Mouse (Mus musculus) kidney, embryonic 15.5 days (tissue): Measurements from ENCODE around the gene Srgap2. TPM values are rescaled to one million over a fixed set of nuclear protein-coding genes. Genes with fewer than 3 reads are reported as not detected.

ENCODE experiments used
- ATAC-seq: fragments of 200-750 bp; cut with Nextera tagmentation; replicated peaks from 2 replicates; pipeline ENCODE4 v1.8.0; 2017; ENCODE audit warnings: moderate TSS enrichment; ENCODE audit not compliant: low FRiP score
- H3K27ac ChIP-seq: fragments of 300-500 bp; sonication (generic); 2 replicates; pipeline ENCODE4 v1.5.1; 2015; ENCODE audit warnings: mild to moderate bottlenecking, inconsistent platforms
- H3K27me3 ChIP-seq: fragments of 300-500 bp; sonication (generic); 2 replicates; pipeline ENCODE4 v1.6.1; 2015; ENCODE audit warnings: inconsistent platforms
- H3K36me3 ChIP-seq: fragments of 300-500 bp; sonication (generic); 2 replicates; pipeline ENCODE4 v1.6.1; 2015; ENCODE audit warnings: inconsistent platforms
- H3K4me1 ChIP-seq: fragments of 300-500 bp; sonication (generic); 2 replicates; pipeline ENCODE4 v1.6.1; 2015; ENCODE audit warnings: inconsistent platforms
- H3K4me2 ChIP-seq: fragments of 300-500 bp; sonication (generic); 2 replicates; pipeline ENCODE4 v1.6.1; 2015; ENCODE audit warnings: moderate library complexity, mild to moderate bottlenecking, inconsistent platforms
- H3K4me3 ChIP-seq: fragments of 300-500 bp; sonication (generic); replicated peaks from 2 replicates; pipeline ENCODE4 v1.5.1; 2015; ENCODE audit warnings: mild to moderate bottlenecking, inconsistent platforms
- H3K9ac ChIP-seq: fragments of 300-500 bp; sonication (generic); 2 replicates; pipeline ENCODE4 v1.6.1; 2015; ENCODE audit warnings: mild to moderate bottlenecking, inconsistent platforms
- H3K9me3 ChIP-seq: fragments of 300-500 bp; sonication (generic); replicated peaks from 2 replicates; pipeline ENCODE4 v1.6.1; 2016; ENCODE audit warnings: inconsistent platforms
- WGBS: fragments of 180-500 bp; shearing (Covaris S2); methylation state at CpG from one replicate; pipeline ENCODE4 v1.1.7; 2015; ENCODE audit warnings: mixed read lengths; 5-methylcytosine and 5-hydroxymethylcytosine counted together
- polyA plus RNA-seq: library from polyadenylated mRNA; unstranded; fragments of >200 nt; fragmentation: Nextera tagmentation; extraction: Ambion mirVana; gene quantifications from 2 replicates; pipeline ENCODE4 v1.2.1, GENCODE M21; 2015

The Srgap2 gene
- polyA plus RNA-seq, 1 experiment from 2014 or later, result 14.4 TPM

GRCm38 (mm10) chr1:131546798-131547690 lies 19.9 kb upstream of the Srgap2 start:
- Histone ChIP-seq H3K9me3 (no peaks in the 10 kb centered on the region), H3K9ac (no peak overlapping the region), H3K27ac (no peak overlapping the region), H3K36me3 (no peaks in the 10 kb centered on the region), H3K4me3 (no peak overlapping the region), H3K4me2 (no peak overlapping the region), H3K27me3 (no peaks in the 10 kb centered on the region), H3K4me1 (peaks cover 8% of the 10 kb centered on the region; the same call in 1 of the 2 replicates)
- 79% methylated on average over 13 of the region's 13 CpGs for WGBS
- ATAC-seq, result no peak

- no peak for ATAC-seq
- H3K4me1 ChIP-seq, result peaks cover 7% of the 10 kb centered on the region; the same call in 1 of the 2 replicates
- H3K9me3 ChIP-seq, result no peaks in the 10 kb centered on the region
- no peaks in the 10 kb centered on the region for H3K27me3 ChIP-seq
- no peak overlapping the region for H3K27ac ChIP-seq
- WGBS, result 63% methylated on average over 7 of the region's 7 CpGs
- H3K9ac ChIP-seq, result no peak overlapping the region
- no peaks in the 10 kb centered on the region for H3K36me3 ChIP-seq
- no peak overlapping the region for H3K4me3 ChIP-seq
- H3K4me2 ChIP-seq, result no peak overlapping the region
Observed at GRCm38 (mm10) chr1:131543886-131544565, 16.9 kb upstream of the Srgap2 start.

- H3K9ac ChIP-seq, result no peak overlapping the region
- no peak overlapping the region for H3K4me2 ChIP-seq
- 88% methylated on average over 5 of the region's 5 CpGs for WGBS
- ATAC-seq, result no peak
- H3K27ac ChIP-seq, result no peak overlapping the region
- H3K4me1 ChIP-seq, result no peaks in the 10 kb centered on the region
- no peaks in the 10 kb centered on the region for H3K27me3 ChIP-seq
- no peaks in the 10 kb centered on the region for H3K9me3 ChIP-seq
- H3K36me3 ChIP-seq, result no peaks in the 10 kb centered on the region
- H3K4me3 ChIP-seq, result no peak overlapping the region
Observed at GRCm38 (mm10) chr1:131541903-131542302, 14.8 kb upstream of the Srgap2 start.

- ATAC-seq, result no peak
- no peaks in the 10 kb centered on the region for H3K4me1 ChIP-seq
- H3K4me3 ChIP-seq, result no peak overlapping the region
- H3K4me2 ChIP-seq, result no peak overlapping the region
- no peak overlapping the region for H3K9ac ChIP-seq
- no peaks in the 10 kb centered on the region for H3K27me3 ChIP-seq
- no peak overlapping the region for H3K27ac ChIP-seq
- H3K9me3 ChIP-seq, result no peaks in the 10 kb centered on the region
- H3K36me3 ChIP-seq, result peaks cover 4% of the 10 kb centered on the region; the same call in 1 of the 2 replicates
- 46% methylated on average over 3 of the region's 3 CpGs for WGBS
Observed at GRCm38 (mm10) chr1:131541431-131541830, 14.3 kb upstream of the Srgap2 start.

DNA sequence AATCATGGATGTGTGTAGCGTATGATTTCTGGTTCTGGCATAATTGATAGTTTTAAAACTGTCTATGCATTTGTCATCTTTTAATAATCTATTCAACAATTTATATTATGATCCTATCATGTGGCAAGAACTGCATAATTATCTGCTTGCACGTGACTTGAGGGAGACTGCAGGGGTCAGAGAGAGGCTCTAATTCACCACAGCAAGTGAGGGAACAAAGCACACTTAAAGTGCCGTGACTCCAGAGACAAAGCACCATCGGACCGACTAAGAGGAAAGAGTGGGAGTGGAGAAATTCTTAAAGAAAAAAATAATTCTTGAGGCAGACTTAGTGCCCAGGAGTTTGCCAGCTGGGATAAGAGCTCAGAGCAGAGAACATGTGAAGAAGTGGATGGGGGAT lies 13.6 kb upstream of the Srgap2 start:
- Histone ChIP-seq H3K27me3 (no peaks in the 10 kb centered on the region), H3K9ac (no peak overlapping the region), H3K4me1 (no peaks in the 10 kb centered on the region), H3K9me3 (no peaks in the 10 kb centered on the region), H3K4me2 (no peak overlapping the region), H3K4me3 (no peak overlapping the region), H3K36me3 (peaks cover 4% of the 10 kb centered on the region; the same call in 1 of the 2 replicates), H3K27ac (no peak overlapping the region)
- 61% methylated on average over 5 of the region's 5 CpGs for WGBS
- no peak for ATAC-seq

- Histone ChIP-seq H3K9me3 (no peaks in the 10 kb centered on the region), H3K27me3 (no peaks in the 10 kb centered on the region), H3K36me3 (peaks cover 4% of the 10 kb centered on the region; the same call in 1 of the 2 replicates), H3K9ac (no peak overlapping the region), H3K27ac (no peak overlapping the region), H3K4me1 (no peaks in the 10 kb centered on the region), H3K4me2 (no peak overlapping the region), H3K4me3 (no peak overlapping the region)
- no peak for ATAC-seq
- 93% methylated on average over 4 of the region's 4 CpGs for WGBS
Observed at GRCm38 (mm10) chr1:131539771-131540170, 12.6 kb upstream of the Srgap2 start.

DNA sequence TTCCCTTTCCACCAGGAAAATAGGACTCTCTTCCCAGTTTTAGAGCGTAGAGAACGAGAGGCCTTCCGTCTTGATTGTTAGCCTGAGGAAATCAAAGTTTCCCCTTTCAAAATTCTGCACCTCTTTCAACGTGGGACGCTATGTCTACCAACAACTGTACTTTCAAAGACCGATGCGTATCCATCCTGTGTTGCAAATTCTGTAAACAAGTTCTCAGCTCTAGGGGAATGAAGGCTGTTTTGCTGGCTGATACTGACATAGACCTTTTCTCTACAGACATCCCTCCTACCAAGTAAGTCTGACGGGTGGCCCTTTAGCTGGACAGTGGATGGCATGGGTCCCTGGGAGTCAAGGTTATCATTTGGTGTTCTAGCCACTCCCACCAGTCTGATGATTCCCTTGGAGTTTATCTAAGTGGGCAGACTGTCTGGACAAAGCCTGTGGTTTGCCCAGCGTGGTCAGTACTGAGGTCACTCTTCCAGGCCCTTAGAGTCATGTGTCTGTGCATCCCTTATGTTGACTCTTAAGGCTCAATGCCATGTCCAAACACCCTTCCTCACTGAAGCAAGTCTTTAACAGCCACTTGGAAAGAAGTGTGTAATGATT lies 1.5 kb upstream of the Srgap2 start:
- no peak for ATAC-seq
- H3K27ac ChIP-seq, result peak overlapping the region; percentile 91
- H3K4me1 ChIP-seq, result peaks cover 37% of the 10 kb centered on the region
- H3K36me3 ChIP-seq, result 0 out of 2 replicates have a peak, but pooled peaks cover 2% of the 10 kb centered on the region
- no peaks in the 10 kb centered on the region for H3K9me3 ChIP-seq
- 2% methylated on average over 9 of the region's 9 CpGs for WGBS
- peak overlapping the region; percentile 65 for H3K9ac ChIP-seq
- H3K4me2 ChIP-seq, result peak overlapping the region; percentile 94
- H3K4me3 ChIP-seq, result peak overlapping the region; percentile 78
- no peaks in the 10 kb centered on the region for H3K27me3 ChIP-seq

DNA sequence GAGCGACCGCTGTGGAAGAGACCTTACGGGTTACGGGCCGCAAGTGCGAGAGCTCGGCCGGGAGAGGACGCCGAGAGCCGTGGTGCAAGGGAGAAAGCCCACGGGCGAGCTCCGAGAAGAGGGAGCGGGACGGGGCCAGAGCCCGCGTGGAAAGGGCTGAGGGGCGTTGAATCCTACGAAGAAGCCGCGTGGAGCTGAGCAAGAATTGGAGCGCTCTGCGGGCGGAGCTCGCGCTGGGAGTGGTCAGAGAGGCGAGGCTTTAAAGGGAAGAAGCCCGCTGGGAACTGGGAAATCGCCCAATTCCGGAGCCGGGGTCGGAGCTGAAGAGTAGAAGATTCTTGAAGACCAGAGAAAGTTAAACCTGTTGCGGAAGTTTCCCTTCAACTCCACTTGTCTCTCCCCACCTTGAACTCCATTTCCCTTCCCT lies 942 bp upstream of the Srgap2 start:
- Histone ChIP-seq H3K9ac (peak overlapping the region; percentile 65), H3K4me1 (peaks cover 42% of the 10 kb centered on the region), H3K27ac (peak overlapping the region; percentile 91), H3K4me2 (peak overlapping the region; percentile 94), H3K9me3 (no peaks in the 10 kb centered on the region), H3K4me3 (peak overlapping the region; percentile 78), H3K36me3 (no peaks in the 10 kb centered on the region), H3K27me3 (no peaks in the 10 kb centered on the region)
- 0 out of 2 replicates have a peak, but pooled peaks have one; percentile 3 for ATAC-seq
- WGBS, result under 1% methylated on average over 34 of the region's 34 CpGs

GRCm38 (mm10) chr1:131526371-131527270 lies 531 bp downstream of the Srgap2 start:
- ATAC-seq, result peak; percentile 62
- H3K4me3 ChIP-seq, result peak overlapping the region; percentile 78
- H3K9me3 ChIP-seq, result no peaks in the 10 kb centered on the region
- H3K4me1 ChIP-seq, result peaks cover 51% of the 10 kb centered on the region
- peak overlapping the region; percentile 94 for H3K4me2 ChIP-seq
- H3K36me3 ChIP-seq, result no peaks in the 10 kb centered on the region
- peak overlapping the region; percentile 83 for H3K9ac ChIP-seq
- no peaks in the 10 kb centered on the region for H3K27me3 ChIP-seq
- H3K27ac ChIP-seq, result peak overlapping the region; percentile 98
- WGBS, result under 1% methylated on average over 81 of the region's 81 CpGs

DNA sequence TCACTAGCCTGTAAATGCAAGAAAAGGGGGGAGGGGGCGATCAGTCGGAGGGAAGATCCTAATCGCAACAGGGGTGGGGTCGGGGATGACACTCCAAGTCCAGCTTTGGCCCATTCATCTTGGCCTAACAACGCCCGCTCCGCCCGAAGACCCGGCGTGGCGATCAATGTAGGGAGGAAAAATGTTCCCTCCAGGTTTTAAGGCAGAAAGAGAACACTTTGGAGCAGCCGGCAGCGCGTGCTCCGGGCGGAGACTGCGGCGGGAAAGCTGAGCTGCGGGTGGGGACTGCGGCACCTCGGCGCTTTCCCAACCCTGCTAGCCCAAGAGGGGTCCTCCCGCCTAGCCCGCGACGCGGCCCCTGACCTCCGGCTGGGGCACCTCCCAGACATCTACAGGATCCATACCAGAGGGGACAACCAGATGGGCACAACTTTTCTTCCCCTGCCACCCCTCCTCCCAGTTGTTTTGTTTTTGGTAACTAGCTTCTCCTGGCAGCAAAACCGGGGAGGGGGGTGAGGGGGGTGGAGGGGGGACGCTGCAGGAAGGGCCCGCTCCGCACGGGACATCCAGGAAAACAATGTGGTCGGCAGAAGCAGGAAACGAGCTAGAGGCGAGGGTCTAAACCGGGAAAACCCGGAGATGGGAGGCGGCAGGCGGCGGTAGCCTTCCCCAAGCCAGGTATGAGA lies 1.4 kb downstream of the Srgap2 start:
- H3K9ac ChIP-seq, result peak overlapping the region; percentile 83
- ATAC-seq, result no peak
- under 1% methylated on average over 41 of the region's 41 CpGs for WGBS
- H3K4me1 ChIP-seq, result peaks cover 49% of the 10 kb centered on the region
- H3K27me3 ChIP-seq, result no peaks in the 10 kb centered on the region
- H3K4me2 ChIP-seq, result peak overlapping the region; percentile 94
- no peaks in the 10 kb centered on the region for H3K36me3 ChIP-seq
- H3K27ac ChIP-seq, result peak overlapping the region; percentile 98
- no peaks in the 10 kb centered on the region for H3K9me3 ChIP-seq
- peak overlapping the region; percentile 78 for H3K4me3 ChIP-seq
